Mouse (Mus musculus) liver, embryonic 12.5 days (tissue): Measurements from ENCODE around the gene Arhgap29. TPM values are rescaled to one million over a fixed set of nuclear protein-coding genes. Genes with fewer than 3 reads are reported as not detected.

ENCODE experiments used
- ATAC-seq: fragments of 200-750 bp; cut with Nextera tagmentation; 2 replicates; pipeline ENCODE4 v1.8.0; 2017; ENCODE audit warnings: moderate number of reproducible peaks, mild to moderate bottlenecking, moderate library complexity
- H3K27ac ChIP-seq: fragments of 300-500 bp; sonication (generic); 2 replicates; pipeline ENCODE4 v1.5.1; 2016; ENCODE audit warnings: mild to moderate bottlenecking
- H3K27me3 ChIP-seq: fragments of 300-500 bp; sonication (generic); replicated peaks from 2 replicates; pipeline ENCODE4 v1.6.1; 2016; ENCODE audit warnings: mild to moderate bottlenecking, moderate library complexity
- H3K36me3 ChIP-seq: fragments of 300-500 bp; sonication (generic); 2 replicates; pipeline ENCODE4 v1.6.1; 2016; ENCODE audit warnings: mild to moderate bottlenecking, moderate library complexity
- H3K4me1 ChIP-seq: fragments of 300-500 bp; sonication (generic); 2 replicates; pipeline ENCODE4 v1.6.1; 2016
- H3K4me2 ChIP-seq: fragments of 300-500 bp; sonication (generic); 2 replicates; pipeline ENCODE4 v1.6.1; 2016; ENCODE audit warnings: mild to moderate bottlenecking, moderate library complexity
- H3K4me3 ChIP-seq: fragments of 300-500 bp; sonication (generic); 2 replicates; pipeline ENCODE4 v1.5.1; 2016; ENCODE audit warnings: mild to moderate bottlenecking, moderate library complexity
- H3K9ac ChIP-seq: fragments of 300-500 bp; sonication (generic); 2 replicates; pipeline ENCODE4 v1.6.1; 2016; ENCODE audit warnings: mild to moderate bottlenecking, moderate library complexity
- H3K9me3 ChIP-seq: fragments of 300-500 bp; sonication (generic); replicated peaks from 2 replicates; pipeline ENCODE4 v1.6.1; 2016; ENCODE audit warnings: mild to moderate bottlenecking, moderate library complexity
- WGBS: fragments of 180-500 bp; shearing (Covaris S2); methylation state at CpG from one replicate; pipeline ENCODE4 v1.1.7; 2016; ENCODE audit not compliant: insufficient replicate concordance; 5-methylcytosine and 5-hydroxymethylcytosine counted together
- polyA plus RNA-seq: library from polyadenylated mRNA; unstranded; fragments of >200 nt; fragmentation: Nextera tagmentation; extraction: Ambion mirVana; gene quantifications from 2 replicates; pipeline ENCODE4 v1.2.1, GENCODE M21; 2016

The Arhgap29 gene
- polyA plus RNA-seq, 1 experiment from 2014 or later = 11.2 TPM

DNA sequence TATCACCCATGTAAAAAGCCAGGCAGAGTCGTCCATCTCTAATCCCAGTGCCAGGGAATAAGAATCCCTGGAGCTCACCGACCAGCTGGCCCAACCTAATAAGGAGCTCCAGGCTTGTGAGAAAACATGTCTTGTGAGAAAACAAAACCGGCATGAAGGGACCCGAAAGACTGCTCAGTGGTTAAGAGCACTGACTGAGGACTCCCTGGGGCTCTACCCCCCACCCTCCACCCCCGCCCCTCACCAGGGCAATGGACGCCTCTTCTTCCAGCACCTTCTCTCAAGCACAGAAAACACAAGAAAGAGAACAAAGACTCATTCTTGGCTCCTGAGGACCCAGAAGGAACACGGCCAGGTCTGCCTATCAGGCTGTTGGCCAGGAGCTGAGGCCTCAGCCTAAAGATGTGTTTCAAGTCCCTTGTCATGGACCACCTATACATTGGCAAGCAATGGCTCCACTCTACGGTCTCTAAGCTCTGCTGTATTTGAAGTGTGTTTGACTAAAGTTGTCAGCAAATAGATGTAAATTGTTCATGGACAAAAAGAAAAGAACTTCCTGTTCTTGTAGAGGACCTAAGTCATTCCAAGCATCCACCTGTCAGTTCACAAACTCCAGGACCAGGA is 68.8 kb downstream of the Arhgap29 start:
- Histone ChIP-seq H3K27ac (no peak overlapping the region), H3K27me3 (no peaks in the 10 kb centered on the region), H3K4me2 (no peak overlapping the region), H3K9ac (no peak overlapping the region), H3K36me3 (no peaks in the 10 kb centered on the region), H3K4me1 (no peaks in the 10 kb centered on the region), H3K9me3 (no peaks in the 10 kb centered on the region), H3K4me3 (no peak overlapping the region)
- 83% methylated on average over 8 of the region's 8 CpGs for WGBS
- ATAC-seq = no peak

GRCm38 (mm10) chr3:122022355-122022754 is 70.0 kb downstream of the Arhgap29 start:
- Histone ChIP-seq H3K27ac (no peak overlapping the region), H3K27me3 (no peaks in the 10 kb centered on the region), H3K4me3 (no peak overlapping the region), H3K9me3 (no peaks in the 10 kb centered on the region), H3K36me3 (no peaks in the 10 kb centered on the region), H3K4me1 (no peaks in the 10 kb centered on the region), H3K4me2 (no peak overlapping the region), H3K9ac (no peak overlapping the region)
- no peak for ATAC-seq
- 46% methylated on average over 3 of the region's 3 CpGs for WGBS

GRCm38 (mm10) chr3:122026676-122027075 is 74.3 kb downstream of the Arhgap29 start:
- 64% methylated on average over 5 of the region's 5 CpGs for WGBS
- Histone ChIP-seq H3K9ac (no peak overlapping the region), H3K4me3 (no peak overlapping the region), H3K27ac (no peak overlapping the region), H3K36me3 (no peaks in the 10 kb centered on the region), H3K4me2 (no peak overlapping the region), H3K4me1 (no peaks in the 10 kb centered on the region), H3K27me3 (no peaks in the 10 kb centered on the region), H3K9me3 (no peaks in the 10 kb centered on the region)
- ATAC-seq = no peak

DNA sequence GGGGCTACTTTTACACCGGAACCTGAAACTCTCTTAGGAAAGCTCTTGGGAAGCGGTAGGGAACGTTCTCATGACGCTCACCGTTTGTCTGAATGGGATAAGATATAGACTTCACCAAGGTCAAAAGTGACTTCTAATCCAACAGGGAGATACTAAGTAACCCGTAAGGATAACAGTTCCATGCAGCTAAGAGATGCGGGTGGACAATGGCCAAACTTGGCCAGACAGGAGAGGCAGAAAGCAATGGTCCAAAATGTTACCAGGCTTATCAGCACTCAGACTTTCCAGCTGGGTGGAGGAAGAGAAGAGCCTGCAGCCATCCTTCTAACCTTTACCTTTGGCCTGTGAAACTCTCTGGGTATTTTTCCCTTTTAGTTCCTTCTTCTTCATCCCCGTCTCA is 75.4 kb downstream of the Arhgap29 start:
- no peak overlapping the region for H3K4me3 ChIP-seq
- H3K9me3 ChIP-seq = no peaks in the 10 kb centered on the region
- no peaks in the 10 kb centered on the region for H3K36me3 ChIP-seq
- ATAC-seq = no peak
- H3K4me1 ChIP-seq = no peaks in the 10 kb centered on the region
- no peaks in the 10 kb centered on the region for H3K27me3 ChIP-seq
- WGBS = 80% methylated on average over 8 of the region's 8 CpGs
- H3K4me2 ChIP-seq = no peak overlapping the region
- no peak overlapping the region for H3K9ac ChIP-seq
- H3K27ac ChIP-seq = no peak overlapping the region

DNA sequence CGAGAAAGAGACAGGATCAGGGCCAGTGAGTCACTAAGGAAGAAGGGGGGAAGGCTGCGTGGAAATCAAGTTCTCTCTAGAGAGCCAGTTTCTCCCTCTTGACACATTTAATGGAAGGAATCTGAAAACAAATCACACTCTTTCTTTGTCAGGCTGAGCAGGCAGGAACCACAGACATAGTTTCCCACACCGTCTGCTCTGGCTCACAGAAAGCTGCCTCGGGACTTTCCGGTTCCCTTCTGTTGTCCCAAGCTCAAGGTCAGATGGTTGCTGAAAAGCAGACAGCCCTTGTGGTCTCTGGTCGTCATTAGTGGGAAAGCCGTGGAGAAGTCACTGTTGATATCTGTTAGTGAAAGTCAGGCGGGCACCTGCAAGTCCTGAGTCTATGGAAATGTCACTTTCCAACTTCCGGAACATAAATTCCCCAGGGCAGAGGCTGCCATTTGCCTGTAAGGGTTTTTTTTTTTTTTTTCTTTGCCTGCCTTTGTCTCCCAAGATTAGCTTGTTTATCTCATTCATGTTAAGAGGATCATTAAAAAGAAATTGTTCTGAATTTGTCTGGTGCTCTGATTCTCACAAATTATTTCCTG is 81.0 kb downstream of the Arhgap29 start:
- Histone ChIP-seq H3K9me3 (no peaks in the 10 kb centered on the region), H3K4me2 (no peak overlapping the region), H3K4me3 (no peak overlapping the region), H3K36me3 (no peaks in the 10 kb centered on the region), H3K27me3 (no peaks in the 10 kb centered on the region), H3K9ac (no peak overlapping the region), H3K4me1 (peaks cover 7% of the 10 kb centered on the region; the same call in 1 of the 2 replicates), H3K27ac (no peak overlapping the region)
- ATAC-seq = no peak
- 50% methylated on average over 9 of the region's 9 CpGs for WGBS

- no peak for ATAC-seq
- no peak overlapping the region for H3K4me2 ChIP-seq
- no peak overlapping the region for H3K27ac ChIP-seq
- no peak overlapping the region for H3K4me3 ChIP-seq
- H3K9ac ChIP-seq = no peak overlapping the region
- H3K36me3 ChIP-seq = no peaks in the 10 kb centered on the region
- peaks cover 7% of the 10 kb centered on the region; the same call in 1 of the 2 replicates for H3K4me1 ChIP-seq
- whole genome bisulfite sequencing = 58% methylated on average over 5 of the region's 5 CpGs
- H3K9me3 ChIP-seq = no peaks in the 10 kb centered on the region
- H3K27me3 ChIP-seq = no peaks in the 10 kb centered on the region
Observed at GRCm38 (mm10) chr3:122034240-122034639, 81.9 kb downstream of the Arhgap29 start.

- Histone ChIP-seq H3K4me3 (no peak overlapping the region), H3K9ac (no peak overlapping the region), H3K36me3 (no peaks in the 10 kb centered on the region), H3K27ac (no peak overlapping the region), H3K4me2 (no peak overlapping the region), H3K4me1 (peaks cover 7% of the 10 kb centered on the region; the same call in 1 of the 2 replicates), H3K27me3 (no peaks in the 10 kb centered on the region), H3K9me3 (no peaks in the 10 kb centered on the region)
- ATAC-seq = no peak
- WGBS = 58% methylated on average over 3 of the region's 3 CpGs
Observed at GRCm38 (mm10) chr3:122035092-122035491, 82.8 kb downstream of the Arhgap29 start.

- Histone ChIP-seq H3K4me3 (no peak overlapping the region), H3K27ac (no peak overlapping the region), H3K9ac (no peak overlapping the region), H3K4me2 (no peak overlapping the region), H3K4me1 (peaks cover 16% of the 10 kb centered on the region), H3K36me3 (no peaks in the 10 kb centered on the region), H3K27me3 (peaks cover 29% of the 10 kb centered on the region), H3K9me3 (no peaks in the 10 kb centered on the region)
- WGBS = 60% methylated on average over 6 of the region's 6 CpGs
- no peak for ATAC-seq
Observed at GRCm38 (mm10) chr3:122040522-122040921, 88.2 kb downstream of the Arhgap29 start.

DNA sequence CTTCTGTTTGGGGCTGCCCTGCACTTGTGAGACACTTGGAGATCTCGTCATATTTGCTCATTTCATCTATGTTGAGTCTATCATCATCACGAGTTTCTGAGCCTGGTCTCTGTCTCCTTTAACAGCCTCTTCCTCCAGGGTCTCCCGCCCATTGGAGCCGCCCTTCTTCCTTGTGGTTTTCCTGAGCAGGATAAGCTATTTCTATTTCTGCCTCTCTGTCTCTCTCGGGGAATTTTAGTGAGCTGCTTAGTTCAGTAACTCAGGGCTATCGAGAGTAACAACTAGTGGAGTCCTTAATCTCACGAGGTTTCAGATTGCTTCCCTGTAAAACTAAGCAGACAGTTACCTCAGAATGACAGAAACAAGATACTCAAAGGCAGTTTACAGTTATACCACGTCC is 90.8 kb downstream of the Arhgap29 start:
- H3K9me3 ChIP-seq = no peaks in the 10 kb centered on the region
- 8% methylated on average over 8 of the region's 8 CpGs for WGBS
- no peak overlapping the region for H3K9ac ChIP-seq
- peak overlapping the region; percentile 34 for H3K4me2 ChIP-seq
- 0 out of 2 replicates have a peak, but pooled peaks have one; percentile 11 for ATAC-seq
- H3K27ac ChIP-seq = 0 out of 2 replicates have a peak overlapping the region, but pooled peaks have one; percentile 12
- peaks cover 19% of the 10 kb centered on the region for H3K4me1 ChIP-seq
- H3K27me3 ChIP-seq = peaks cover 38% of the 10 kb centered on the region
- H3K36me3 ChIP-seq = no peaks in the 10 kb centered on the region
- no peak overlapping the region for H3K4me3 ChIP-seq

- Histone ChIP-seq H3K27ac (no peak within 1 kb of the TSS), H3K9ac (no peak within 1 kb of the TSS), H3K9me3 (no peaks in the 10 kb centered on the region), H3K36me3 (no peaks in the 10 kb centered on the region), H3K4me1 (peaks cover 27% of the 10 kb centered on the region), H3K4me2 (peak within 1 kb of the TSS; percentile 17), H3K4me3 (no peak within 1 kb of the TSS; the same call in 1 of the 2 replicates), H3K27me3 (peaks cover 38% of the 10 kb centered on the region)
- 33% methylated on average over 26 of the region's 26 CpGs for WGBS
- no peak for ATAC-seq
Observed at GRCm38 (mm10) chr3:122043799-122044547, 91.6 kb downstream of the Arhgap29 start, which contains the start of gene Abca4. Abca4 (plus strand) TSS chr3:122044443.

DNA sequence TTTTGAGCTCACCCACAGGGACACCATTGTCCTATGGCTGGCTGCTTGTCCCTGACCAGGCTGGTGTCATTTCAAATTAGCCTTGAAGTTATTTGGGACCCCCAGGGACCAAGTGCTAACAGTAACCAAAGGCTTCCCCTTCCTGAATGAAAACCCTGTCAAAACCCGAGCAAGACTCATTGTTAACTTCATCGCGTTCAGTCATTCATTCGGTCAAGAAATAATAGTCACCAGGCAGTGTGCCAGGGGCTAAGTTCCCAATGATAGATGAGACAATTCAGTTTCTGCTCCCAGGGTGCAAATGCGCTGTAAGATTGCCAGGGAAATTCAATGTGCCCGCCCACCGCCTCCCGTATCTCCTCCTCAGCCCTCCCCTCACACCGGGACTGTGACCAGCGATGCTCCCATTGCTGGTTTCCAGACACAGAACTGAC is 93.9 kb downstream of the Arhgap29 start:
- Histone ChIP-seq H3K36me3 (no peaks in the 10 kb centered on the region), H3K4me1 (peaks cover 33% of the 10 kb centered on the region), H3K4me3 (no peak overlapping the region), H3K9me3 (no peaks in the 10 kb centered on the region), H3K9ac (no peak overlapping the region), H3K27ac (no peak overlapping the region), H3K4me2 (no peak overlapping the region), H3K27me3 (peaks cover 38% of the 10 kb centered on the region)
- ATAC-seq = no peak
- 56% methylated on average over 10 of the region's 10 CpGs for WGBS

- no peak overlapping the region for H3K9ac ChIP-seq
- H3K4me2 ChIP-seq = no peak overlapping the region
- H3K9me3 ChIP-seq = no peaks in the 10 kb centered on the region
- no peak overlapping the region for H3K4me3 ChIP-seq
- H3K36me3 ChIP-seq = no peaks in the 10 kb centered on the region
- H3K4me1 ChIP-seq = peaks cover 33% of the 10 kb centered on the region
- H3K27me3 ChIP-seq = peaks cover 38% of the 10 kb centered on the region
- no peak; the same call in 1 of the 2 replicates for ATAC-seq
- 57% methylated on average over 7 of the region's 7 CpGs for WGBS
- no peak overlapping the region for H3K27ac ChIP-seq
Observed at GRCm38 (mm10) chr3:122047402-122047801, 95.1 kb downstream of the Arhgap29 start.
